Mouse (Mus musculus) E14TG2a.4 (cell line): ENCODE measurements around the gene Tmem120b.

Experiments
- CTCF ChIP-seq: conservative IDR thresholded peaks from 2 replicates; pipeline ENCODE4 v1.5.1; 2014; ENCODE audit warnings: low read length
- NANOG ChIP-seq: IDR thresholded peaks from 2 replicates; pipeline ENCODE4 v1.6.1; 2014; ENCODE audit warnings: borderline replicate concordance, low read length, mixed read lengths

GRCm38 (mm10) chr5:123118826-123119225 lies 50.6 kb downstream of the Tmem120b start:
- TF ChIP-seq CTCF, result no peak
- no peak for TF ChIP-seq NANOG
